Mouse (Mus musculus) kidney, embryonic 16.5 days (tissue): ENCODE results near the gene Nup214. TPM values are rescaled to one million over a fixed set of nuclear protein-coding genes. Genes with fewer than 3 reads are reported as not detected.

Experiments
- ATAC-seq: fragments of 200-750 bp; cut with Nextera tagmentation; 2 replicates; pipeline ENCODE4 v1.8.0; 2017; ENCODE audit warnings: moderate TSS enrichment; ENCODE audit not compliant: low FRiP score, low TSS enrichment
- H3K27ac ChIP-seq: fragments of 300-500 bp; sonication (generic); 2 replicates; pipeline ENCODE4 v1.5.1; 2014; ENCODE audit warnings: low read length
- H3K27me3 ChIP-seq: fragments of 300-500 bp; sonication (generic); 2 replicates; pipeline ENCODE4 v1.6.1; 2014; ENCODE audit warnings: low read length, control low read depth, mixed read lengths; ENCODE audit not compliant: insufficient read depth
- H3K36me3 ChIP-seq: fragments of 300-500 bp; sonication (generic); 2 replicates; pipeline ENCODE4 v1.6.1; 2014; ENCODE audit warnings: low read length, control low read depth, mixed read lengths; ENCODE audit not compliant: insufficient read depth
- H3K4me1 ChIP-seq: fragments of 300-500 bp; sonication (generic); 2 replicates; pipeline ENCODE4 v1.6.1; 2014; ENCODE audit warnings: low read length, control low read depth, mixed read lengths; ENCODE audit not compliant: insufficient read depth
- H3K4me2 ChIP-seq: fragments of 300-500 bp; sonication (generic); replicated peaks from 2 replicates; pipeline ENCODE4 v1.6.1; 2014; ENCODE audit warnings: low read depth, low read length
- H3K4me3 ChIP-seq: fragments of 300-500 bp; sonication (generic); 2 replicates; pipeline ENCODE4 v1.5.1; 2014; ENCODE audit warnings: mild to moderate bottlenecking, low read length
- H3K9ac ChIP-seq: fragments of 300-500 bp; sonication (generic); replicated peaks from 2 replicates; pipeline ENCODE4 v1.6.1; 2014; ENCODE audit warnings: low read length
- H3K9me3 ChIP-seq: fragments of 300-500 bp; sonication (generic); 2 replicates; pipeline ENCODE4 v1.6.1; 2016; ENCODE audit warnings: low read length, control low read depth
- WGBS: fragments of 180-500 bp; shearing (Covaris S2); extraction: QIAGEN DNeasy Blood & Tissue Kit; methylation state at CpG from one replicate; pipeline ENCODE4 v1.1.7; 2014; 5-methylcytosine and 5-hydroxymethylcytosine counted together
- polyA plus RNA-seq: library from polyadenylated mRNA; unstranded; fragments of >200 nt; fragmentation: Nextera tagmentation; extraction: Ambion mirVana; gene quantifications from 2 replicates; pipeline ENCODE4 v1.2.1, GENCODE M21; 2015

The Nup214 gene
- polyA plus RNA-seq, 1 experiment from 2014 or later: 70.2 TPM

GRCm38 (mm10) chr2:32061189-32061588, 87.0 kb downstream of the Nup214 start:
- no peak overlapping the region for H3K4me2 ChIP-seq
- no peaks in the 10 kb centered on the region for H3K4me1 ChIP-seq
- no peak overlapping the region for H3K4me3 ChIP-seq
- no peak overlapping the region for H3K9ac ChIP-seq
- no peaks in the 10 kb centered on the region for H3K36me3 ChIP-seq
- H3K9me3 ChIP-seq: no peaks in the 10 kb centered on the region
- H3K27ac ChIP-seq: no peak overlapping the region
- no peak for ATAC-seq
- H3K27me3 ChIP-seq: no peaks in the 10 kb centered on the region
- 69% methylated on average over 2 of the region's 2 CpGs for WGBS

- Histone ChIP-seq H3K9me3 (no peaks in the 10 kb centered on the region), H3K4me1 (no peaks in the 10 kb centered on the region), H3K4me3 (no peak overlapping the region), H3K9ac (no peak overlapping the region; the same call in 1 of the 2 replicates), H3K36me3 (no peaks in the 10 kb centered on the region), H3K4me2 (no peak overlapping the region), H3K27me3 (no peaks in the 10 kb centered on the region), H3K27ac (no peak overlapping the region)
- ATAC-seq: no peak
- WGBS: 57% methylated on average over 12 of the region's 12 CpGs
Observed at GRCm38 (mm10) chr2:32061722-32062505, 87.7 kb downstream of the Nup214 start.

GRCm38 (mm10) chr2:32062626-32063410, 88.6 kb downstream of the Nup214 start:
- Histone ChIP-seq H3K9me3 (no peaks in the 10 kb centered on the region), H3K4me3 (no peak overlapping the region), H3K4me1 (no peaks in the 10 kb centered on the region), H3K9ac (no peak overlapping the region), H3K27me3 (no peaks in the 10 kb centered on the region), H3K27ac (no peak overlapping the region), H3K4me2 (no peak overlapping the region), H3K36me3 (no peaks in the 10 kb centered on the region)
- 87% methylated on average over 15 of the region's 15 CpGs for WGBS
- no peak for ATAC-seq

GRCm38 (mm10) chr2:32063451-32064151, 89.4 kb downstream of the Nup214 start:
- Histone ChIP-seq H3K9ac (no peak overlapping the region), H3K27ac (no peak overlapping the region), H3K27me3 (no peaks in the 10 kb centered on the region; the same call in 1 of the 2 replicates), H3K4me1 (no peaks in the 10 kb centered on the region), H3K36me3 (no peaks in the 10 kb centered on the region), H3K4me3 (no peak overlapping the region), H3K4me2 (no peak overlapping the region), H3K9me3 (no peaks in the 10 kb centered on the region)
- no peak for ATAC-seq
- WGBS: 85% methylated on average over 7 of the region's 7 CpGs

GRCm38 (mm10) chr2:32064913-32065312, 90.7 kb downstream of the Nup214 start:
- Histone ChIP-seq H3K27ac (no peak overlapping the region), H3K27me3 (no peaks in the 10 kb centered on the region; the same call in 1 of the 2 replicates), H3K36me3 (no peaks in the 10 kb centered on the region), H3K4me2 (no peak overlapping the region), H3K9ac (no peak overlapping the region), H3K9me3 (no peaks in the 10 kb centered on the region), H3K4me1 (0 out of 2 replicates have a peak, but pooled peaks cover 3% of the 10 kb centered on the region), H3K4me3 (no peak overlapping the region)
- ATAC-seq: no peak
- 63% methylated on average over 13 of the region's 13 CpGs for WGBS

- Histone ChIP-seq H3K9me3 (no peaks in the 10 kb centered on the region), H3K4me1 (0 out of 2 replicates have a peak, but pooled peaks cover 3% of the 10 kb centered on the region), H3K27ac (no peak overlapping the region), H3K4me2 (no peak overlapping the region), H3K4me3 (no peak overlapping the region), H3K36me3 (no peaks in the 10 kb centered on the region), H3K9ac (no peak overlapping the region), H3K27me3 (no peaks in the 10 kb centered on the region; the same call in 1 of the 2 replicates)
- no peak for ATAC-seq
- WGBS: 77% methylated on average over 5 of the region's 5 CpGs
Observed at GRCm38 (mm10) chr2:32065371-32065791, 91.1 kb downstream of the Nup214 start.

- ATAC-seq: no peak
- H3K9ac ChIP-seq: no peak overlapping the region
- WGBS: 84% methylated on average over 4 of the region's 4 CpGs
- no peaks in the 10 kb centered on the region for H3K36me3 ChIP-seq
- H3K4me2 ChIP-seq: no peak overlapping the region
- H3K4me3 ChIP-seq: no peak overlapping the region
- H3K4me1 ChIP-seq: 0 out of 2 replicates have a peak, but pooled peaks cover 3% of the 10 kb centered on the region
- H3K27ac ChIP-seq: no peak overlapping the region
- H3K9me3 ChIP-seq: no peaks in the 10 kb centered on the region
- no peaks in the 10 kb centered on the region; the same call in 1 of the 2 replicates for H3K27me3 ChIP-seq
Observed at GRCm38 (mm10) chr2:32066005-32066404, 91.8 kb downstream of the Nup214 start.

- ATAC-seq: no peak
- Histone ChIP-seq H3K4me3 (no peak overlapping the region), H3K4me2 (0 out of 2 replicates have a peak overlapping the region, but pooled peaks have one; percentile 20), H3K36me3 (no peaks in the 10 kb centered on the region), H3K27me3 (no peaks in the 10 kb centered on the region; the same call in 1 of the 2 replicates), H3K9me3 (no peaks in the 10 kb centered on the region), H3K4me1 (0 out of 2 replicates have a peak, but pooled peaks cover 3% of the 10 kb centered on the region), H3K27ac (no peak overlapping the region), H3K9ac (no peak overlapping the region)
- WGBS: 56% methylated on average over 31 of the region's 31 CpGs
Observed at GRCm38 (mm10) chr2:32068811-32069607, 94.8 kb downstream of the Nup214 start.

GRCm38 (mm10) chr2:32070747-32071146, 96.5 kb downstream of the Nup214 start:
- no peaks in the 10 kb centered on the region; the same call in 1 of the 2 replicates for H3K27me3 ChIP-seq
- no peak for ATAC-seq
- H3K9me3 ChIP-seq: no peaks in the 10 kb centered on the region
- no peak overlapping the region for H3K4me3 ChIP-seq
- H3K27ac ChIP-seq: no peak overlapping the region
- H3K4me2 ChIP-seq: no peak overlapping the region
- H3K36me3 ChIP-seq: no peaks in the 10 kb centered on the region
- 0 out of 2 replicates have a peak, but pooled peaks cover 3% of the 10 kb centered on the region for H3K4me1 ChIP-seq
- H3K9ac ChIP-seq: no peak overlapping the region
- 92% methylated on average over 10 of the region's 10 CpGs for WGBS
